Mouse (Mus musculus) liver, adult 2 months (tissue): ENCODE results near the gene Fam208a.

Source experiments
- CTCF ChIP-seq: fragments of 200-500 bp; IDR thresholded peaks from 2 replicates; pipeline ENCODE4 v1.5.1; 2011; ENCODE audit warnings: low read depth, low read length, control low read depth
- POLR2A ChIP-seq: fragments of 200-500 bp; IDR thresholded peaks from 2 replicates; pipeline ENCODE4 v1.6.1; 2011; ENCODE audit warnings: low read length, control low read depth; ENCODE audit not compliant: insufficient read depth; ENCODE audit errors: extremely low read depth

DNA sequence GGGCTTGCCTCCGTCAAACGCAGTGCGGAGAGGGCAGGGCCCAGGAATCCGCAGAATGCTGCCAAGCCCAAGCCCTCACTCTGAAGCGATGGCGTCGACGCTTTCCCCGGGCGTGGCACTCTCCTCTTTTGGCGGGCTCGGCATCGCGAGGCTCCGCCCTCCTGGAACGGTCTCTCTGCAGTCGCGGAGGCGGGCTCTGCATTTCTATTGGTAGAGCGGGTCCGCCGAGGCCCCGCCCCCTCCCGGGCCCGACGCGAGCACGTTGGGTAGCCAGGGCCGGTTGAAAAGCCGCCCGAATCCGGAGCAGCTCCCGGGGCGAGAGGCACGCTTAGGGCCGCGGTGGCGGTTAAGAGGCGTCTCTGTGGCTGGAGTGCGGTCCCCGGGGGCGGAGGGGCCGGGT is at the start of gene Fam208a:
- peak; percentile 81 for TF ChIP-seq POLR2A
- no peak for TF ChIP-seq CTCF
